Mouse (Mus musculus) lung, embryonic 15.5 days (tissue): ENCODE measurements at regions not wholly inside any gene's neighbourhood (a gene's known extent, or its start where the extent isn't known, plus 50 kb on each side); places are given as distances from the start of the nearest gene placed in this dataset.

Source experiments
- ATAC-seq: fragments of 200-750 bp; cut with Nextera tagmentation; 2 replicates; pipeline ENCODE4 v1.8.0; 2017; ENCODE audit warnings: moderate number of reproducible peaks, borderline replicate concordance; ENCODE audit not compliant: low FRiP score, low TSS enrichment; ENCODE audit errors: extremely low read depth
- H3K27ac ChIP-seq: fragments of 300-500 bp; sonication (generic); 2 replicates; pipeline ENCODE4 v1.5.1; 2015; ENCODE audit warnings: moderate library complexity, mild to moderate bottlenecking, inconsistent platforms
- H3K27me3 ChIP-seq: fragments of 300-500 bp; sonication (generic); 2 replicates; pipeline ENCODE4 v1.6.1; 2015; ENCODE audit warnings: inconsistent platforms
- H3K36me3 ChIP-seq: fragments of 300-500 bp; sonication (generic); 2 replicates; pipeline ENCODE4 v1.6.1; 2015; ENCODE audit warnings: inconsistent platforms
- H3K4me1 ChIP-seq: fragments of 300-500 bp; sonication (generic); 2 replicates; pipeline ENCODE4 v1.6.1; 2015; ENCODE audit warnings: inconsistent platforms
- H3K4me2 ChIP-seq: fragments of 300-500 bp; sonication (generic); 2 replicates; pipeline ENCODE4 v1.6.1; 2015; ENCODE audit warnings: inconsistent platforms, mild to moderate bottlenecking, moderate library complexity
- H3K4me3 ChIP-seq: fragments of 300-500 bp; sonication (generic); 2 replicates; pipeline ENCODE4 v1.5.1; 2015; ENCODE audit warnings: mild to moderate bottlenecking, inconsistent platforms
- H3K9ac ChIP-seq: fragments of 300-500 bp; sonication (generic); 2 replicates; pipeline ENCODE4 v1.6.1; 2015; ENCODE audit warnings: inconsistent platforms
- H3K9me3 ChIP-seq: fragments of 300-500 bp; sonication (generic); 2 replicates; pipeline ENCODE4 v1.6.1; 2016; ENCODE audit warnings: inconsistent platforms
- WGBS: fragments of 180-500 bp; shearing (Covaris S2); methylation state at CpG from one replicate; pipeline ENCODE4 v1.1.7; 2015; 5-methylcytosine and 5-hydroxymethylcytosine counted together

- Histone ChIP-seq H3K4me3 (no peak overlapping the region), H3K36me3 (no peaks in the 10 kb centered on the region), H3K27me3 (no peaks in the 10 kb centered on the region), H3K4me1 (peaks cover 85% of the 10 kb centered on the region), H3K4me2 (no peak overlapping the region), H3K9ac (peak overlapping the region; percentile 1; the same call in 1 of the 2 replicates), H3K9me3 (no peaks in the 10 kb centered on the region), H3K27ac (peak overlapping the region; percentile 94)
- no peak for ATAC-seq
- 66% methylated on average over 3 of the region's 3 CpGs for WGBS
These were observed 143.2 kb downstream of the Zfp36l1 start for GRCm38 (mm10) chr12:79969346-79970226.

GRCm38 (mm10) chr12:79968676-79969075, 144.1 kb downstream of the Zfp36l1 start:
- Histone ChIP-seq H3K4me3 (no peak overlapping the region), H3K4me2 (no peak overlapping the region), H3K27me3 (no peaks in the 10 kb centered on the region), H3K4me1 (peaks cover 77% of the 10 kb centered on the region), H3K27ac (peak overlapping the region; percentile 94; the same call in 1 of the 2 replicates), H3K9me3 (no peaks in the 10 kb centered on the region), H3K36me3 (no peaks in the 10 kb centered on the region), H3K9ac (no peak overlapping the region)
- 48% methylated on average over 3 of the region's 3 CpGs for WGBS
- no peak for ATAC-seq

DNA sequence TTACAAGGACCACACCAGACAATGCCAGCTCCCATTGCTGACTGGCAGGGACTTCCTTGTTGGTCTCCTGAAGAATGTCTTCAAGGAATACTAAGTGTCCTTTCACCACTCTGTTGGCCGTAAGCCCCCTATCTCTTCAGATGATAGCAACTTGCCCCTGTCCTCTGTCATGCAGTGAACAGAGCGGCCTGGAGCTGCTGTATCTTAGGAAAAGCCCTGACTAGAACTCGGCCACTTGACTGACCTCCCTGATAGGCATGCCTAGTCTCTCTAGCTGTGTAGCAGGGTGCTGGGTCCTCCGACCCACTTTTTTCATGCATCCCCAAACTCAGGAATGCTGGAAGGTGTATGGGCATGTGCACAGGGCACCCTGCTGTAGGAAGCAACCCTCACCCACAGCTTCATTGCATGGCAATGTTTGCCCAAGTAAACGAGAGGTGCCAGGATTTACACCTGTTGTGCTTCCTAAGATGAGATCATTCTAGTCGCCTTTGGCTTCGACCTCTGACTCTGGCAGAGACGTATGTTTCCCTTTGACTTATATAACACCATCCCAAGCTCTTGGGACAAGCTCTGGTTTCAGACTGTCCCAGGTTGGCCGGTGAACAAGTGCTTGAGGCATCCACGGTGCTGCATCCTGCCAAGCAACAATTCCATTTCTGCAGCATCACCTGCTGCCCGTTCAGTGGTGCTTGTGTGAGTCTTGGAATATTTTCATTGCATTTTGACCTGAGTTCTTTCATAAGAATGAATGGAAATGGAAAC, 145.1 kb downstream of the Zfp36l1 start:
- Histone ChIP-seq H3K27me3 (no peaks in the 10 kb centered on the region), H3K4me3 (no peak overlapping the region), H3K27ac (peak overlapping the region; percentile 94), H3K9ac (no peak overlapping the region), H3K36me3 (no peaks in the 10 kb centered on the region), H3K4me2 (no peak overlapping the region), H3K4me1 (peaks cover 76% of the 10 kb centered on the region), H3K9me3 (no peaks in the 10 kb centered on the region)
- ATAC-seq, result no peak
- WGBS, result 64% methylated on average over 11 of the region's 11 CpGs

- H3K9me3 ChIP-seq, result no peaks in the 10 kb centered on the region
- 0 out of 2 replicates have a peak overlapping the region, but pooled peaks have one; percentile 55 for H3K9ac ChIP-seq
- H3K4me1 ChIP-seq, result peaks cover 71% of the 10 kb centered on the region
- H3K27me3 ChIP-seq, result no peaks in the 10 kb centered on the region
- no peak overlapping the region for H3K4me2 ChIP-seq
- no peak overlapping the region for H3K4me3 ChIP-seq
- WGBS, result 41% methylated on average over 12 of the region's 12 CpGs
- no peak for ATAC-seq
- peak overlapping the region; percentile 94 for H3K27ac ChIP-seq
- H3K36me3 ChIP-seq, result no peaks in the 10 kb centered on the region
These were observed 146.0 kb downstream of the Zfp36l1 start for GRCm38 (mm10) chr12:79966621-79967490.

DNA sequence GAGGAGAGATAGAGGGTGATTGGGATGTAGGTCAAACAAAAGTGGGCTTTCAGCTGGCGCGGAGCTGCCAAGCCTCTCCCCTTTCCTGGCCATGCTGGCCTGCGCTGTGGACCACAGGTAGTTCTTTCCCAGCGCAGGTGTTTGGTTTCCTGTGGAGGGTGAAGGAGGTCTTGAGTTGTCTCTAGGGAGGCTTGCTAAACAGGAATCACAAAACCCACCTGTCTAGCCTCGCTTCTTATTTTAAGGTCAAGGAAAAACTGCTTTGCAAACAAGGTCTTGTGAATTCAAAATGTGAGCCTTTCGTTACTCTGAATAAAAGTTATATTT, 146.6 kb downstream of the Zfp36l1 start:
- H3K9me3 ChIP-seq, result no peaks in the 10 kb centered on the region
- peak overlapping the region; percentile 94 for H3K27ac ChIP-seq
- H3K4me1 ChIP-seq, result peaks cover 65% of the 10 kb centered on the region
- H3K9ac ChIP-seq, result peak overlapping the region; percentile 55; the same call in 1 of the 2 replicates
- H3K4me3 ChIP-seq, result no peak overlapping the region
- H3K36me3 ChIP-seq, result no peaks in the 10 kb centered on the region
- ATAC-seq, result no peak; the same call in 1 of the 2 replicates
- peak overlapping the region; percentile 62; the same call in 1 of the 2 replicates for H3K4me2 ChIP-seq
- 51% methylated on average over 6 of the region's 6 CpGs for WGBS
- H3K27me3 ChIP-seq, result no peaks in the 10 kb centered on the region

DNA sequence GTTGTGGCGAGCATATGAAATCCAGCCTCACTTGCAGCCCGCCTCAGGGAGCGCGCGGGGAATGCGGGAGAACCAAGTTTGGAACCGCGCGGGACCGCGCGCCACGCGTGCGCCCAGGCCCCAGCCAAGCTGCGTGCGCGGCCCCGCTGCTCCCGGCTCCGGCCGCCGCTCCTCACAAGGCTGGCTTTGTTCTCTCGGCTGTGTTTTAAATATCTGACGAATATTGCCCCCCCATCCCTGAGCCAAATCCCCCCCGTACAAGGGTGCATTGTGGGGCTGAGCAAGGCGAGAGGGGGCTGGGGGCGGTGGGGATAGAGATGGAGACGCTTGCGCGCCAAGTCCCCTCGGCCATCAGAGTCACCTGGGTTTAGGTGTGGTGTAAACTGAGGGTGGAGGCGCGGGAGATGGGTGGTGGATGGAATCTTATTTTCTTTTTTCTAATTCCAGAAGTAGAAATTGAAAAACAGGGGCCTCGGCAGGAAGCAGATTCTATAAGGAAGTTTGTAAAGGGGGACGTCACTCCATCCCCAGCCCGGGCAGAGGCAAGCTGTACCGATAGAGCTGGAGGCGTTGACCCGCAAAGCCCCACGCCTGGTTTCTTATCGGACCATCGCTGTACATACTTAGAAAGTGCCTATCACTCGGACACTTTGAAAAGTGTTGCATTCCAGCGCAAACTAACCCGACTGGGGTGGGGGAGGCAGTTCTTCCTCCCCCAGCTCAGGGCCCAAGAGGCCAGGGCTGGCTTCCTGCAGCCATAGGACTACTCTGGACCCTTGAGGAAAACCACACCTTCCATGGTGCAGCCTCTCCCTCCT, 147.1 kb downstream of the Zfp36l1 start:
- H3K9me3 ChIP-seq, result no peaks in the 10 kb centered on the region
- 3% methylated on average over 46 of the region's 46 CpGs for WGBS
- no peaks in the 10 kb centered on the region for H3K36me3 ChIP-seq
- peak overlapping the region; percentile 30 for H3K4me3 ChIP-seq
- H3K9ac ChIP-seq, result peak overlapping the region; percentile 55
- peak; percentile 66 for ATAC-seq
- peaks cover 59% of the 10 kb centered on the region for H3K4me1 ChIP-seq
- peak overlapping the region; percentile 94 for H3K27ac ChIP-seq
- H3K4me2 ChIP-seq, result peak overlapping the region; percentile 62
- H3K27me3 ChIP-seq, result no peaks in the 10 kb centered on the region

- Histone ChIP-seq H3K36me3 (no peaks in the 10 kb centered on the region), H3K4me1 (peaks cover 38% of the 10 kb centered on the region), H3K9me3 (no peaks in the 10 kb centered on the region), H3K9ac (no peak overlapping the region), H3K4me2 (no peak overlapping the region), H3K27me3 (no peaks in the 10 kb centered on the region), H3K27ac (no peak overlapping the region), H3K4me3 (no peak overlapping the region)
- no peak for ATAC-seq
- WGBS, result 46% methylated on average over 9 of the region's 9 CpGs
These were observed 149.3 kb downstream of the Zfp36l1 start for GRCm38 (mm10) chr12:79963443-79964025.

- no peak overlapping the region for H3K27ac ChIP-seq
- no peak for ATAC-seq
- no peaks in the 10 kb centered on the region for H3K27me3 ChIP-seq
- H3K4me3 ChIP-seq, result no peak overlapping the region
- H3K9ac ChIP-seq, result no peak overlapping the region
- WGBS, result 90% methylated on average over 11 of the region's 11 CpGs
- H3K9me3 ChIP-seq, result no peaks in the 10 kb centered on the region
- peaks cover 40% of the 10 kb centered on the region for H3K4me1 ChIP-seq
- H3K4me2 ChIP-seq, result no peak overlapping the region
- no peaks in the 10 kb centered on the region for H3K36me3 ChIP-seq
These were observed 150.1 kb downstream of the Zfp36l1 start for GRCm38 (mm10) chr12:79962649-79963236.

DNA sequence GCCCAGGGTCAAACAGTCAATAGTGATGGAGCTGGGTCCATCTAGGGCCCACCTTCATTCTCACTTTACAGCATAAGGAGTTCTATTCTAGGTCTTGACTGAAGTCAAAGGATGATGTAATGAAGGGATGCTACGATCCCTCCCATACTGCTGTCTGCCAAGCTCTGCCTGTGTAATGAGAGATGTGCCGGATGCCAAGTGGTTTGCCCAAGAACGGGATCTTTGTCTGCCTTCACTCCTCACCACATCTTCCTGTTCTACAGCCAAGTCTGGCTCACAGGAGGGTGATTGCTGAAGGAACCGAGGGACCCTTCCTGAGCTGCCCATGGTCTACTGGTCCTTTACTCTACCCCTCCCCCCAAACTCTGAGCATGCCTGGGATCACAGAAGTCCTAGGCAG, 150.9 kb downstream of the Zfp36l1 start:
- Histone ChIP-seq H3K9ac (no peak overlapping the region), H3K36me3 (no peaks in the 10 kb centered on the region), H3K4me1 (peaks cover 35% of the 10 kb centered on the region), H3K4me2 (no peak overlapping the region), H3K27ac (no peak overlapping the region), H3K4me3 (no peak overlapping the region), H3K27me3 (no peaks in the 10 kb centered on the region), H3K9me3 (no peaks in the 10 kb centered on the region)
- 71% methylated on average over 4 of the region's 4 CpGs for WGBS
- ATAC-seq, result no peak

DNA sequence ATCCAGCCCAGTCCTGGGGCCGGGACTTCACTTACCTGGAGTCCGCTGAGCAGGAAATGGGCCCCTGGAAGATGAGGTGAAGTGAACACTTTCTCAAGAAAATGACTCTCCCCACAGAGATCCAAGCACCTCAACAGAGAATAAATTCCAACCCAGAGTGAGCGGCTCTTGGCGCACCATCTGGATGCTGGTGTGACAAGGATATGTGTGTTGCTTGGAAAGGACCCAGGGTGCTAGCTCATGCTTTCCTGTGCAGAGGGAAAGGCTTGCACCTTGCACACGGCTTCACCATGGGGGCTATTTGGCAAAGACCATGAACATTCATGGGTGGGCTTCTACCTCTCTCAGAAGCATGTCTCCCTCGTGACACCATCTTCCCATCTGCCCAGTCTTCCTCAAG, 151.7 kb downstream of the Zfp36l1 start:
- Histone ChIP-seq H3K9me3 (no peaks in the 10 kb centered on the region), H3K27ac (no peak overlapping the region), H3K4me3 (no peak overlapping the region), H3K9ac (no peak overlapping the region), H3K27me3 (no peaks in the 10 kb centered on the region), H3K4me2 (no peak overlapping the region), H3K4me1 (peaks cover 27% of the 10 kb centered on the region), H3K36me3 (no peaks in the 10 kb centered on the region)
- ATAC-seq, result no peak
- WGBS, result 86% methylated on average over 6 of the region's 6 CpGs
